Mouse (Mus musculus) olfactory bulb, adult 2 months (tissue): ENCODE results near the gene Acp5.

ENCODE experiments used
- CTCF ChIP-seq: fragments of 200-500 bp; IDR thresholded peaks from 2 replicates; pipeline ENCODE4 v1.5.1; 2012; ENCODE audit warnings: low read depth, mild to moderate bottlenecking, low read length, moderate library complexity; ENCODE audit not compliant: insufficient read depth
- POLR2A ChIP-seq: fragments of 200-500 bp; IDR thresholded peaks from 2 replicates; pipeline ENCODE4 v1.6.1; 2012; ENCODE audit warnings: mild to moderate bottlenecking, low read depth, low read length, moderate library complexity; ENCODE audit not compliant: insufficient read depth

- TF ChIP-seq CTCF (no peak), POLR2A (no peak)
These were observed 33.8 kb upstream of the Acp5 start for GRCm38 (mm10) chr9:22169327-22169726.
